Mouse (Mus musculus) gastrocnemius, postnatal 10 days (tissue): ENCODE results near the gene Fip1l1. TPM values are rescaled to one million over a fixed set of nuclear protein-coding genes. Genes with fewer than 3 reads are reported as not detected.

ENCODE experiments used
- DNase-seq: peaks from one replicate; pipeline ENCODE4 v3.0.0; 2021; ENCODE audit warnings: mixed read lengths
- long read RNA-seq, 2 experiments: library from polyadenylated mRNA; stranded (forward); transcript quantifications; one replicate each; pipeline ENCODE4 v2.0.0; 2021
- total RNA-seq, 2 experiments: library from RNA; stranded (reverse); gene quantifications; 2 replicates each; pipeline ENCODE4 v1.2.3; 2021

The Fip1l1 gene
- 10 to 100 TPM; 29.6 to 38.2 TPM for total RNA-seq
- long read RNA-seq, experiment 1, full-length matches to known transcripts = 32 of 60 reads
- long read RNA-seq, experiment 1, partial matches to known transcripts = 5 of 60 reads
- long read RNA-seq, experiment 1, other reads (novel, unspliced or antisense) = 23 of 60 reads
- long read RNA-seq, experiment 2, full-length matches to known transcripts = 16 of 35 reads
- long read RNA-seq, experiment 2, partial matches to known transcripts = 1 of 35 reads
- long read RNA-seq, experiment 2, other reads (novel, unspliced or antisense) = 18 of 35 reads

GRCm38 (mm10) chr5:74535240-74536021, at the start of gene Fip1l1:
Fip1l1 (plus strand) TSS chr5:74535449.
- DNase-seq = peak; percentile 92

GRCm38 (mm10) chr5:74492705-74493104, 42.5 kb upstream of the Fip1l1 start:
- DNase-seq = no peak

DNA sequence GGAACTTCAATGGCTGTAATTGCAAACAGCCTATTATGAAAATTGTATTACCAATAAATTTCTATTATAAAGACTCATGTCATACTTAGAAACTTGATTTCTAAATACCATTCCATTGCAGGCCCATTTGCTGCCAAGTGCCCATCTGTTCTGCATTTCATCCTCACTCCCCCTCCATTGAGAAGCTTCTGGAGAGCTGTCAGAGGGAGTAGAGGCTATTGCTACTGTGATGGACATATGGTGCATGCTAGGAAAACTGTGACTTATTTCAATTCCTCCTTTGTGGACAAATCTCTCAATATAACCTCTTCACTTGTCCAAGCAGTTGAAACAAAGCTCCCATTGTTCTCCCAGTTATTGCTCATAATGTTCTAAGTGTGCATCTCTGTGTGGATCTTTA, 23.6 kb upstream of the Fip1l1 start:
- DNase-seq = no peak

GRCm38 (mm10) chr5:74527025-74527424, 8.2 kb upstream of the Fip1l1 start:
- DNase-seq = no peak

GRCm38 (mm10) chr5:74530785-74531184, 4.5 kb upstream of the Fip1l1 start:
- DNase-seq = no peak

- peak; percentile 96 for DNase-seq
Observed at GRCm38 (mm10) chr5:74531630-74532280, 3.5 kb upstream of the Fip1l1 start, which contains the start of gene Scfd2. Scfd2 (minus strand) TSS chr5:74531759.

- DNase-seq = no peak
Observed at GRCm38 (mm10) chr5:74536180-74536947, 1.1 kb downstream of the Fip1l1 start.

DNA sequence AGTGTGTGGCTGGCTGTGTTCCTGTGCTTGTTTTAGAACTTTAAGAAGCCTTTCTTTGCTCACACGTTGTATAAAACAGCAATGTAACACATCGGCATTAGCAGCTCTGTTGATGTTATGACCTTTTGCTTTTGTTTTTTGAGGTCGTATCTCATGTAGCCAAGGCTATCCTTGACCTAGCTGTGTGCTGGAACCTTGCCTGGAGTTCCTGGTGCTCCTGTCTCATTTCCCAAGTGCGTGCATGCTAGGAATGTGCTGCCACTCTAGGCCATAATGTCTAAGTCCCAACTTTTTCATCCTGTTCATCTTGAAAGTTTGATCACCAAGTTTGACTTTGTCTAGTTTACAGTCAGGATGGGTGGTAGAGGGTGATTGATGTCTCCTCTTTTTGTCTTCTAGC, 10.4 kb downstream of the Fip1l1 start:
- no peak for DNase-seq

GRCm38 (mm10) chr5:74549566-74549965, 14.3 kb downstream of the Fip1l1 start:
- no peak for DNase-seq

- peak; percentile 23 for DNase-seq
Observed at GRCm38 (mm10) chr5:74561151-74561550, 25.9 kb downstream of the Fip1l1 start.

GRCm38 (mm10) chr5:74571767-74572166, 36.5 kb downstream of the Fip1l1 start:
- DNase-seq = no peak

- DNase-seq = no peak
Observed at GRCm38 (mm10) chr5:74589133-74589532, 53.9 kb downstream of the Fip1l1 start.

GRCm38 (mm10) chr5:74591413-74591812, 56.2 kb downstream of the Fip1l1 start:
- no peak for DNase-seq

GRCm38 (mm10) chr5:74593147-74593546, 57.9 kb downstream of the Fip1l1 start:
- DNase-seq = no peak

DNA sequence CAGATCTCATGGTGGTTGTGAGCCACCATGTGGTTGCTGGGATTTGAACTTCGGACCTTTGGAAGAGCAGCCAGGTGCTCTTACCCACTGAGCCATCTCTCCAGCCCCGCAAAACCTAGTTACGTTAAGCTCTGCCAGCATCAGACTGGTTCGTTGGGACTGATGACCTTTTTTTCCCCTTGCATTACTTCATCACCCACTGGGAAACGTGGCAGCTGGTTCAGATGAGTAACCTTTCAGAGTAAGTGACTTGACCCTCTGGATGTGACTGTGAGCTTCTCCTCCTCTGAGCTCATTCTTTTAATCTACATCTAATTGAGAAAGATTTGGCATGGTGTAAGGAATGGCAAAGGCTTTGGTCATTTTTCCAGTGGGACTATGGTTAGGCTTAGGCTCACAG, 64.8 kb downstream of the Fip1l1 start:
- no peak for DNase-seq

GRCm38 (mm10) chr5:74601171-74601570, 65.9 kb downstream of the Fip1l1 start:
- no peak for DNase-seq

DNA sequence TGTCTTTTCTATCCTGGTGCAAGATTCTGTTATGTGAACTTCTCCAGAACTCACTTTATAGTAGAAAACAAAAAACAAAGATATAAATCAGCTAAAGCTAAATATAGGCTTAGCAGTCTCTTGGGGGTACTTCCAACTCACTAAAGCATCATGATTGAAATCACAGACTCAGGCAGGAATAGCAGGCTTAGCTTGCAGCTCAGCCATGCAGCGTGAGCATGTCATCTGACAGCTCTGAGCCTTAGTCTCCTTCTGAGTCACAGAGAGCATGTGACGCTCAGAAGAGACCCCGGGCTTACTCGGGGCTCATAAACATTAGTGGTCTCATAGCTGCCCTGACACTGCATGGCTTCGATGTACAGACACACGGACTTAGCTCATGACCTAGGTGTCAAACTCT, 66.7 kb downstream of the Fip1l1 start:
- no peak for DNase-seq

DNA sequence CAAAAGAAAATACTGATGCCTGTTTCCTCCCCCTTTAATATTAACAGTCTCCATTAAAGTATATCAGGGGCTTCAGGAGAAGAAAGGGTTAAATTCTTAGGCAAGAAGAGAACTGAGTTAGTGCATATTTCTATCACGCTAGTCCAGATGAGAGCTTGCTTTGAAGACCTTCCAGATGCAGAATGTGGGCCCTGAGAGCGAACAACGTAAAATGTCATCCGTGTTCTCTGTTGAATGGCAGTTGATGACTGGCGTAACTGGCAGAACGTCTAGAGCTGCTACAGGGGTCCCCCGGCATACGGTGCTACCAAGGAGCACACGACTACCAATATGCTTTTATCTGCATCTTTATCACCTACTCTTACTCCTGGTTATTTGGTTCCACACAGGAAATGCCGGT, 67.1 kb downstream of the Fip1l1 start:
- no peak for DNase-seq

DNA sequence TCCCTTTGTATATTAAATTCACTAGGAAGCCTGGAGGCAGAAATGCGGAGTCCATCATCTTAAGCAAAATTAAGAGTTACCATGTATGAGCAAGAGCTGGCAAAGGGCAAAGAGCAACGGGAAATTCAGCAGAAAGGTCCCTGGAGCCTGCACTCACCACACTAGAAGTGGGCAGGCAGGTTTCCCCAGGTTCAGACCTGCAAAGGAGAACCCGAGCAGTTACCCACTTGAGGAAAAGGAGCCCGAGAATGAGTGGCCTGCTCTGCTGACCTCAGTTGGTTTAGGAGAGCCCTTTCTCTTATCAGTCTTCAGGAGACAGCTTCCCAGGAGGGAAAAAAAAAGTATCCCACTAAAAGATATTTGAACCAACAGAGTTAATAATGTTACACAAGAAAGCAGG, 68.1 kb downstream of the Fip1l1 start:
- no peak for DNase-seq

- no peak for DNase-seq
Observed at GRCm38 (mm10) chr5:74606213-74606612, 71.0 kb downstream of the Fip1l1 start.

GRCm38 (mm10) chr5:74610511-74610910, 75.3 kb downstream of the Fip1l1 start:
- DNase-seq = no peak

- DNase-seq = no peak
Observed at GRCm38 (mm10) chr5:74612713-74613112, 77.5 kb downstream of the Fip1l1 start.
